Mouse (Mus musculus) mouse trophoblast stem cell (cell line): ENCODE measurements around the gene Abhd2.

Experiments
- in situ Hi-C, 2 experiments: fragments of 300-500 bp; cut with MseI, MboI; formaldehyde crosslinking; loops; 2 replicates in 1 of 2; 3 replicates in 1 of 2; pipeline ENCODE4 v1.15.1; 2025

Abhd2 gene

GRCm38 (mm10) chr7:79288422-79288821, 15.4 kb downstream of the Abhd2 start:
- in situ Hi-C loops = no loop called here

- in situ Hi-C loops = no loop called here
These were observed 20.7 kb downstream of the Abhd2 start for GRCm38 (mm10) chr7:79293605-79294232.

GRCm38 (mm10) chr7:79294449-79294980, 21.5 kb downstream of the Abhd2 start:
- in situ Hi-C loops = no loop called here

- in situ Hi-C loops = no loop called here
These were observed 22.3 kb downstream of the Abhd2 start for GRCm38 (mm10) chr7:79295196-79295826.

GRCm38 (mm10) chr7:79298681-79299080, 25.7 kb downstream of the Abhd2 start:
- in situ Hi-C loops = no loop called here

- in situ Hi-C loops = no loop called here
These were observed 26.5 kb downstream of the Abhd2 start for GRCm38 (mm10) chr7:79299548-79299947.

GRCm38 (mm10) chr7:79300432-79301151, 27.6 kb downstream of the Abhd2 start:
- in situ Hi-C loops = no loop called here

- in situ Hi-C loops = no loop called here
These were observed 29.1 kb downstream of the Abhd2 start for GRCm38 (mm10) chr7:79302145-79302544.

GRCm38 (mm10) chr7:79302586-79302985, 29.6 kb downstream of the Abhd2 start:
- in situ Hi-C loops = no loop called here

GRCm38 (mm10) chr7:79303183-79303761, 30.3 kb downstream of the Abhd2 start:
- in situ Hi-C loops = no loop called here

GRCm38 (mm10) chr7:79308455-79309030, 35.5 kb downstream of the Abhd2 start:
- in situ Hi-C loops = no loop called here

GRCm38 (mm10) chr7:79309247-79310190, 36.5 kb downstream of the Abhd2 start:
- in situ Hi-C loops = no loop called here

GRCm38 (mm10) chr7:79310191-79310555, 37.2 kb downstream of the Abhd2 start:
- in situ Hi-C loops = no loop called here

GRCm38 (mm10) chr7:79311420-79311988, 38.5 kb downstream of the Abhd2 start:
- in situ Hi-C loops = no loop called here

- in situ Hi-C loops = no loop called here
These were observed 39.2 kb downstream of the Abhd2 start for GRCm38 (mm10) chr7:79312246-79312645.

GRCm38 (mm10) chr7:79313519-79314059, 40.6 kb downstream of the Abhd2 start:
- in situ Hi-C loops = no loop called here

GRCm38 (mm10) chr7:79314517-79314916, 41.5 kb downstream of the Abhd2 start:
- in situ Hi-C loops = no loop called here

GRCm38 (mm10) chr7:79315149-79315548, 42.1 kb downstream of the Abhd2 start:
- in situ Hi-C loops = no loop called here

- in situ Hi-C loops = no loop called here
These were observed 43.2 kb downstream of the Abhd2 start for GRCm38 (mm10) chr7:79316069-79316695.

- in situ Hi-C loops = no loop called here
These were observed 44.6 kb downstream of the Abhd2 start for GRCm38 (mm10) chr7:79317576-79317975.
